In the genomic region with DNA sequence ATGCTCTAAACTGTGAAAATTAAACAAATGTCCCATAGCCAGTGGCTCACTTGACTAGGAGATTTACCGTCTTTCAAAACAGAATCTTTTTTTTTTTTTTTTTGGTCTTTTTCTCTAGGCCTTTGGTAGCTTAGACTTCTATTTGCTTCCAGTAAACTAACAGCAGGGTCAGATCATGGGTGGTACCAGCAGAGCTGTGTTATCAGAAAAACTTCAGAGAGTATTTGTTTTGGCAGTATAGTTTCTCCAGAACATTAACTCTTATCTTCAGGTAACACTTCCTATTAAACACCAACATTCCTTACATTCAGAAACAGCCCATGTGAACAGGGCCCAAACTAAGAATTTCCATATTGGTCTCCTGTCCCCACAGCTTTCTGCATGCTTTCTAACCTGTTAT, we compare ENCODE assay signal across 25 mouse cellular contexts. TPM values are rescaled to one million over a fixed set of nuclear protein-coding genes. Genes with fewer than 3 reads are reported as not detected.
DNase-seq lines count a peak whose midpoint lies in the region; ATAC-seq lines count a peak whose summit lies in the region.
"Had no signal": no experiment of that assay in that cellular context is flagged by ENCODE, and none has a peak within 500 bp of the region (broad histone marks: within the 10 kb centered on the region; RNA-seq: fewer than 3 reads in every experiment).

No protein-coding gene starts in this region.

- DNase-seq in lung, adult 18-20 months, result no peak
- DNase-seq in liver, result peak; percentile 27
- no peak for DNase-seq in cerebellum, adult 9-11 months
- no peak for DNase-seq in frontal cortex, postnatal 25 days (ENCODE audit: low spot score in 2 of 2)
- no peak for DNase-seq in layer of hippocampus, postnatal 14 days (ENCODE audit: low spot score in 2 of 2)
- DNase-seq: adrenal gland, postnatal 14 days; cerebellum, adult 11 months; cerebellum, postnatal 14 days; embryo, embryonic 11 days; gastrocnemius, postnatal 25 days; heart, adult 2 months; kidney, adult 9 months; kidney, postnatal 36 days; lung, adult 2 months; thymus, adult 2 months had no signal

- H3K9ac ChIP-seq in lung, embryonic 16.5 days (ENCODE audit: low read length), result no peak overlapping the region
- no peak overlapping the region for H3K9ac ChIP-seq in liver, embryonic 16.5 days (ENCODE audit: low read depth, low read length)
- H3K9ac ChIP-seq: embryonic facial prominence, embryonic 15.5 days; hindbrain, embryonic 13.5 days; midbrain, embryonic 15.5 days; neural tube, embryonic 15.5 days had no signal

- H3K4me3 ChIP-seq in lung, embryonic 16.5 days (ENCODE audit: low read length), result no peak overlapping the region
- no peak overlapping the region for H3K4me3 ChIP-seq in liver, embryonic 16.5 days (ENCODE audit: low read depth, low read length)
- H3K4me3 ChIP-seq: embryonic facial prominence, embryonic 15.5 days; heart, adult 2 months; hindbrain, embryonic 13.5 days; left cerebral cortex, adult 2 months; limb, embryonic 10.5 days; megakaryocyte, embryonic 14.5 days; midbrain, embryonic 15.5 days; myocyte; neural tube, embryonic 15.5 days had no signal

- H3K27ac ChIP-seq in lung, embryonic 16.5 days (ENCODE audit: low read length), result peak overlapping the region; percentile 53; the same call in 1 of the 2 replicates
- H3K27ac ChIP-seq in liver, embryonic 16.5 days (ENCODE audit: low read length), result peak overlapping the region; percentile 72
- H3K27ac ChIP-seq: embryonic facial prominence, embryonic 15.5 days; heart, adult 2 months; hindbrain, embryonic 13.5 days; left cerebral cortex, adult 2 months; limb, embryonic 10.5 days; midbrain, embryonic 15.5 days; neural tube, embryonic 15.5 days had no signal

- WGBS in lung, embryonic 16.5 days, result 39% methylated on average over 1 of the region's 1 CpGs
- WGBS in liver, embryonic 16.5 days (ENCODE audit: insufficient replicate concordance), result 17% methylated on average over 1 of the region's 1 CpGs

- no peaks in the 10 kb centered on the region for H3K27me3 ChIP-seq in lung, embryonic 16.5 days (ENCODE audit: control insufficient read depth, insufficient read depth, low read depth, low read length)
- H3K27me3 ChIP-seq in liver, embryonic 16.5 days (ENCODE audit: control insufficient read depth, insufficient read depth, low read depth, low read length), result no peaks in the 10 kb centered on the region
- H3K27me3 ChIP-seq: embryonic facial prominence, embryonic 15.5 days; hindbrain, embryonic 13.5 days; megakaryocyte, embryonic 14.5 days; midbrain, embryonic 15.5 days; neural tube, embryonic 15.5 days had no signal

- H3K9me3 ChIP-seq in lung, embryonic 16.5 days (ENCODE audit: control insufficient read depth, low read length), result no peaks in the 10 kb centered on the region
- H3K9me3 ChIP-seq in liver, embryonic 16.5 days (replicated peaks; ENCODE audit: control insufficient read depth, low read length), result no peaks in the 10 kb centered on the region
- H3K9me3 ChIP-seq: embryonic facial prominence, embryonic 15.5 days; hindbrain, embryonic 13.5 days; limb, embryonic 10.5 days; megakaryocyte, embryonic 14.5 days; midbrain, embryonic 15.5 days; neural tube, embryonic 15.5 days had no signal

- H3K36me3 ChIP-seq in lung, embryonic 16.5 days (ENCODE audit: control insufficient read depth, insufficient read depth, low read length), result no peaks in the 10 kb centered on the region
- no peaks in the 10 kb centered on the region for H3K36me3 ChIP-seq in liver, embryonic 16.5 days (ENCODE audit: control insufficient read depth, insufficient read depth)
- H3K36me3 ChIP-seq: embryonic facial prominence, embryonic 15.5 days; hindbrain, embryonic 13.5 days; limb, embryonic 10.5 days; midbrain, embryonic 15.5 days; neural tube, embryonic 15.5 days had no signal

- no peak overlapping the region for H3K4me2 ChIP-seq in lung, embryonic 16.5 days (ENCODE audit: low read depth, low read length)
- peak overlapping the region; percentile 12; the same call in 1 of the 2 replicates for H3K4me2 ChIP-seq in liver, embryonic 16.5 days (ENCODE audit: low read depth, low read length)
- H3K4me2 ChIP-seq: embryonic facial prominence, embryonic 15.5 days; hindbrain, embryonic 13.5 days; midbrain, embryonic 15.5 days; neural tube, embryonic 15.5 days had no signal

- no peaks in the 10 kb centered on the region for H3K4me1 ChIP-seq in lung, embryonic 16.5 days (replicated peaks; ENCODE audit: control insufficient read depth, insufficient read depth, low read length)
- peaks cover 22% of the 10 kb centered on the region for H3K4me1 ChIP-seq in liver, embryonic 16.5 days (ENCODE audit: control insufficient read depth, low read depth, low read length)
- H3K4me1 ChIP-seq: embryonic facial prominence, embryonic 15.5 days; hindbrain, embryonic 13.5 days; limb, embryonic 10.5 days; midbrain, embryonic 15.5 days; neural tube, embryonic 15.5 days had no signal

- ATAC-seq in lung, embryonic 16.5 days (ENCODE audit: low read depth), result peak; percentile 78
- ATAC-seq in liver, embryonic 16.5 days (ENCODE audit: low read depth), result peak; percentile 67
- ATAC-seq: midbrain, embryonic 15.5 days had no signal

RNA-seq across cellular contexts. Expression of gene Hmgcll1, which starts 33.5 kb away (rescaled TPM):
- polyA plus RNA-seq in lung, embryonic 16.5 days (2015; fragmentation: Nextera tagmentation; extraction: Ambion mirVana), result 10.5 and 10.8 TPM in 2 replicates
- polyA plus RNA-seq in liver, embryonic 16.5 days (2015; fragmentation: Nextera tagmentation; extraction: Ambion mirVana), result 0.20 and 0.34 TPM in 2 replicates
- total RNA-seq in layer of hippocampus, postnatal 14 days (2021), result 10 to 100 TPM; 13.9 to 16.4 TPM
